Mouse (Mus musculus): ENCODE measurements at regions not wholly inside any gene's neighbourhood (a gene's known extent, or its start where the extent isn't known, plus 50 kb on each side); places are given as distances from the start of the nearest gene placed in this dataset.

DNA sequence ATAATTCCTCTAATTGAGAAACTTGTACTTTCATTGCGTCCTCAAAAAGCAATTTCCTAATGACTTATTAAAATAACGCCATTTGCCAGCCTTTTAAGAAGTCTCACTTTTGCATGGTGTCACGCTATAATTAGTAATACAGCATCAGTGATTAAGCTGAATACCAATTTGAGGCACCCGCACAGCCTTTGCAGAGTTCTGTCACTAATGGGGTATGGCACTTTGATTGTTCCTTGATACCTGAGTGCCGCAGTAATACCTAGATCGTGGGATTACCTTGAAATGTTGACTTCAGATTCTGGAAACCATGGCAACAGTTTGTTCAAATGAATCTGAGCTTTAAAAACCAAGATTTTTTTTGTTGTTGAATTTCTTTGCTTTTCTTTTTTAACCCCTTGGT, 202.7 kb upstream of the Igfbp7 start:
- H3K27me3 ChIP-seq (ENCODE audit: control insufficient read depth, insufficient read depth, low read length, poor library complexity, severe bottlenecking): no peaks in the 10 kb centered on the region
- no peak for DNase-seq (ENCODE audit: low read depth, low spot score)
- H3K36me3 ChIP-seq (ENCODE audit: control insufficient read depth, insufficient read depth, low read length, poor library complexity, severe bottlenecking): no peaks in the 10 kb centered on the region

DNA sequence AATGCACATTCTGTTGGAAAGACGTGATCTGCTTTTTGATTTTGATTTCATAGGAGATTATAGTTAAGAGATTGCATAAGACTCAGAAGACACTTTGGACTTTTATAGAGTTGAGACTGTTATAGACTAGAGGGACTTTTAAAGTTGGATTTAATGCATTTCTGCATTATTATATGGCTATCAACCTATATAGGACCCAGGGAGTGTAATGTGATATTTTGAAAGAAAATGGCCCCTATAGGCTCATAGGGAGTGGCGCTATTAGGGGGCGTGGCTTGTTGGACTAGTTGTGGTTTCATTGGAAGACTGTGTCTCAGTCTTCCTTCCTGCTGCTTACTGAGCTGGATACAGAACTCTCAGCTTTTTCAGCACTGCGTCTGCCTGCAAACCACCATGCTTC, 186.9 kb upstream of the Igfbp7 start:
- H3K27me3 ChIP-seq (ENCODE audit: control insufficient read depth, insufficient read depth, low read length, poor library complexity, severe bottlenecking): no peaks in the 10 kb centered on the region
- no peak for DNase-seq (ENCODE audit: low read depth, low spot score)
- H3K36me3 ChIP-seq (ENCODE audit: control insufficient read depth, insufficient read depth, low read length, poor library complexity, severe bottlenecking): no peaks in the 10 kb centered on the region

DNA sequence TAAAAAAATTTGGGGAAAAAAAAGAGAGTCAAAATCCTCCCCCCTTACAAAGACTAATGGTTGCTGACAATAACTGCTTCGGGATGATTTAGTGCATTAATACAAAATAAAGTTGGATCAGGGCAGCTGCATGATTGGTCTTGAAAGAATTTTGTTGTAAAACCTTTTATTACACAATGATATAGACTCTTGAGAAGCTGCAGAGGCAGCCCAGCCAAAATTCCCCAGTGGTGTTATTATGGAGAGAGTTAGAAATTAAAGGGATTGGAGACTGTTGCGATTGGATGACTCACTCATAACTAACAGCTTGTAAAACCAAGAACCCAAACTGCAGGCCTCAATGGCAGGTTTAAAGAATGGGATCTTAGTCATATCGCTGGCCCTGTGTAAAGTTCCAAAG, 181.4 kb upstream of the Igfbp7 start:
- no peaks in the 10 kb centered on the region for H3K36me3 ChIP-seq (ENCODE audit: control insufficient read depth, insufficient read depth, low read length, poor library complexity, severe bottlenecking)
- H3K27me3 ChIP-seq (ENCODE audit: control insufficient read depth, insufficient read depth, low read length, poor library complexity, severe bottlenecking): no peaks in the 10 kb centered on the region
- DNase-seq (ENCODE audit: low read depth, low spot score): no peak

DNA sequence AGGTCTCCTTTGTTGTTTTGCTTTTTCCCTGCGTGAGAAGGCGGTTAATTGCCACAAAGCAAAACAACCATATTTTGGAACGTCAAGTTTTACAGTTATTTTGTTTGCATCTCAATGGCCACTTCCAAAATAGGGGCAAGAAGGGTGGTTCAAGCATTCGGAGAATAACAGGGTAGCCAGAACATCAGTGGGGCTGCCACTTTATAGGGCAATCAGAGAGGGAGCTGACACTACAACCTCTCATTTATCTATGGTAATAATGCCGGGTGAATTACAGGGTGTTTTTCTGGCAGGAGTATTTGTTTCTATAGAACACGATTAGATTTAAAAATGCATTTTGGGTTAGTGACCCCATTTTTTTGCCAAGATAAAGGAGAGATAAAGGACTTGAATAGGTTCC, 173.9 kb upstream of the Igfbp7 start:
- no peak for DNase-seq (ENCODE audit: low read depth, low spot score)
- Histone ChIP-seq H3K27me3 (ENCODE audit: control insufficient read depth, insufficient read depth, low read length, poor library complexity, severe bottlenecking) (no peaks in the 10 kb centered on the region), H3K36me3 (ENCODE audit: control insufficient read depth, insufficient read depth, low read length, poor library complexity, severe bottlenecking) (no peaks in the 10 kb centered on the region)

DNA sequence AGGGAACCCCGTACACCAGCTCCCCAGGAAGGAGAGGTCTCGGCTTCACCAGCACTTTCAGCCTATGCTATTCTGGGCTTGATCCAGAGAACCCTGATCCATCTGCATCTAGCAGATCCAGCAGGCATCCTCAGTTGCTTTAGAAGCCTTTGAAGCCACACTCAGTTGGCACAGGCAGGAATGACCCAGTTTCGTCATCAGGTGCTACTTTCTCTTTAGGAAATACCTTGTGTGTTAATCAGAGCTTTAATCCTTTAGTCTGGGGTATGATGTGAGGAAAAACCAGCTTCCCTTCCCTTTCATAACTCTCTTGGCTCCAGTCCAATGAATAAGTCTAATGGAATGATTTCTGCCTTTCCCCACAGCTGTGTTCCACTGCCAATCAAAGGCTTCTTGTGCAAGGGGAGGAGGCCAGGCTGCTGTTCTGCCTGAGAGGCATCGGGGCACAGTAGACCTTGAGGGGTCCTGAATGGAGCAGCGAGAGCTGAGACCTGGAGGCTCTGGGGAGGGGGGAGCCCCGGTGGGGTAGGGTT, 173.3 kb upstream of the Igfbp7 start:
- H3K27me3 ChIP-seq (ENCODE audit: control insufficient read depth, insufficient read depth, low read length, poor library complexity, severe bottlenecking): no peaks in the 10 kb centered on the region
- DNase-seq (ENCODE audit: low read depth, low spot score): no peak

DNA sequence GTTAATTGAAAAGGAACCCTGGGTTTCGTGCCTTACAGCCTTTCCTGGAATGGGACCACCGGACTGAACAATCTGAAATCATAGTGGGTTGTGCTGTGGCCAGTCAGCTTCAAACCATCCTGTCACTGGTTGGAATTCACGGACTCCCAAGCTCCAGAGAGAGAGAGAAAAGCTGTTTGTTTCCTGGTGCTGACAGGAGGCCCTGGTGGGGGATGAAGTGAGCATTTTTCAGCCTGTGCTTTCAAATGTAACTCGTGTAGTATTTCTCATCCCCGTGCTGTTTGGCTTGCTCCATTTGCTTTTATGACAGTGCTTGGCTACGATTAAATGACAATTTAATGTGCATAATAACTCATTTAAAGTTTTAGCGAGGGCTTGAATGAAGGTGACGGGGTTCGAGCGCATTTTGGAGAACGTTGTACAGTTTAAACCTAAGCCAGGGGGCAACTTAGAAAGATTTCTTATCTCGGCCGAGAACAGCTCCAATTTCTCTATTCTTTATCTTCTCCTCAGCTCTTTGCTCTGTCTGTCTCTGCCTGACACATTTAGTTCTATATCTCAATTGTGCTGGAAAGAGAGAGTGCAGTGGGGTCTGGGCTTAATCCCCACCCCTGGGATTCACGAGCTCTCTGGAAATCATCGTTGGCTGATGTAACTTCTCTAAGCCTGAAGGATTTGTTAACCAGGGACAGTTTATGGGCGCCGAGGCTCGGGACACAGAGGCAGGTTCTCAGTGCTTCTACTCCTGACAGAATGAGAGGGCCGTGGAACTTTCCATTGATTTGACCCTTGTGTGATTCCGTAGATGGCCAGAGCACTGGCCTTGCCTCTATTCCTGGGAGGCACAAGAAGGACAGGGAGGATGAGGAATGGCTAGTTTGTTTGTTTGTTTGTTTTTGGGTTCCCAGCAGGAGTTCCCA, 172.2 kb upstream of the Igfbp7 start:
- no peaks in the 10 kb centered on the region for H3K27me3 ChIP-seq (ENCODE audit: control insufficient read depth, insufficient read depth, low read length, poor library complexity, severe bottlenecking)
- DNase-seq (ENCODE audit: low read depth, low spot score): no peak
- no peaks in the 10 kb centered on the region for H3K36me3 ChIP-seq (ENCODE audit: control insufficient read depth, insufficient read depth, low read length, poor library complexity, severe bottlenecking)

More for the DNA sequence above, 173.3 kb upstream of the Igfbp7 start:
- H3K36me3 ChIP-seq (ENCODE audit: control insufficient read depth, insufficient read depth, low read length, poor library complexity, severe bottlenecking): no peaks in the 10 kb centered on the region

DNA sequence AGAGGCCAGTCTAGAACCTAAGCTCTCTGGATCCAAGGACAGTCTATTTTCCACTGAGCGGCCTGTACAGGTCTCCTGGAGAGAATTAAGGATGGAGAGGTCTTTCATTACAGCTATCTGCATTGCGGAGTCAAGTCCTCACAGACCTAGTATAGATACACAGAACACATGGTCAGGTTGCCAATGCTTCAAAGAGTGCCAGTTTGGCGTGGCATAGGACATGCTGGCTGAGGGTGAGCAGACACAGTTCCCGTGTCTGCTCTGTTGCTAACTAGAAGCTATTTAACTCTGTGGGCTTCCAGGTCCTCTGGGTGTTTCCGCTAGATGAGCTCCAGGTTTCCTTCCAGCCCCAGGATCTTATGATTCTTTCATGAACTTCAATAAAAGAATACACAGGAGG, 169.0 kb upstream of the Igfbp7 start:
- H3K27me3 ChIP-seq (ENCODE audit: control insufficient read depth, insufficient read depth, low read length, poor library complexity, severe bottlenecking): no peaks in the 10 kb centered on the region
- H3K36me3 ChIP-seq (ENCODE audit: control insufficient read depth, insufficient read depth, low read length, poor library complexity, severe bottlenecking): no peaks in the 10 kb centered on the region
- no peak for DNase-seq (ENCODE audit: low read depth, low spot score)

DNA sequence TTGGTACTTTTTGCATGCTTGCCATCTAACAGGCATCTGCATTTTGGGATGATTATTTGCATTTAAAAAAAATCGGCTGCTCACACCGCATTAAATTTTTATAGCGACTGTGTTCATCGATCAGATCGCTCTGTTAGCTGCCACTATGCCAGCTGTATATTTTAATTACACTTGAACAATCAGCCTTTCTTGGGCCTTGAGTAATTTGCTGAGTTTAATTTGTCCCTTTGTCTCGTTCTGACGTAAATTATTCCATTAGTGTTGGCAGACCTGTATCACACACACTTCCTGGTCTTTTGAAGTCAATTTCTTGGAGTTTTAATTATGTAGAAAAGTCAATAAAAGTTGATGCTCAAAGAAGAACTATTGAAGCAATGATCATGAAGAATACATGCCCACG, 167.9 kb upstream of the Igfbp7 start:
- H3K36me3 ChIP-seq (ENCODE audit: control insufficient read depth, insufficient read depth, low read length, poor library complexity, severe bottlenecking): no peaks in the 10 kb centered on the region
- no peak for DNase-seq (ENCODE audit: low read depth, low spot score)
- no peaks in the 10 kb centered on the region for H3K27me3 ChIP-seq (ENCODE audit: control insufficient read depth, insufficient read depth, low read length, poor library complexity, severe bottlenecking)

DNA sequence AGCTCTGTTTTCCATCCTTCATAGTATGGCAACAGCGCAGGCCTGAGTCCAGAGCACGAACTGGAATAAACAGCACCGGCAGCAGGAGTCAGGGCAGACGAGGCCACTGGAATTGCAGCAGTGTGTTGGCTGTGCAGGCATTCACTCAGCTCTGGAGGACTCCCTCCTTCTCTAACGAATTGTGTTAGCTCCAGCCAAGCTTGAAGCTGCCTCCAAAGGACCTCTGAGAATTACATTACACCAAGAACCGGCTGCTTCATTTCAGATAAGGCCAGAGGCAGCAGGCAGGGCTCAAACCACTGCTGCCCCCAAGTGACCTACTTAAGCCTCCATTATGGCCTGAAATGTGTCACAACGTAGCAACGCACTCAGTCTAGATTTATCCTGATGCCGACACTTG, 162.5 kb upstream of the Igfbp7 start:
- Histone ChIP-seq H3K27me3 (ENCODE audit: control insufficient read depth, insufficient read depth, low read length, poor library complexity, severe bottlenecking) (no peaks in the 10 kb centered on the region), H3K36me3 (ENCODE audit: control insufficient read depth, insufficient read depth, low read length, poor library complexity, severe bottlenecking) (no peaks in the 10 kb centered on the region)
- DNase-seq (ENCODE audit: low read depth, low spot score): no peak

DNA sequence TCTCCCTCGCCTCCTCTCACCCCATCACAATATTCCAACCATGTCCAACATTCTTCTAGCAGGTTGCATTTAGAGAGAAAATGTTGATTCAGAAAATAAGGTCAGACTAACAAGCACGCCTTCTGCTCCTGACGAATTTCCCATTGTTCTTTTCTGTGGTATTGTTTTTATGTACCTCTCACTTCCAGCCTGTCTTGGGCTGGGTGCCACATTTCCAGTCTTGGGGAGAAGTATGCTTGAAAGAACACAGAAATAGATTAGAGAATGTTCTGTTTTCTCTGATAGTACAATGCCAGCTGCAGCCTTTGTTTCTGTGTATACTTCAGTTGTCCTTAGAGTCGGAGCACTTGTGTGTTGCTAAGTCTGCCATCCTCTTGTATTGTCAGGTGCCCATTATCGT, 160.3 kb upstream of the Igfbp7 start:
- no peak for DNase-seq (ENCODE audit: low read depth, low spot score)
- H3K36me3 ChIP-seq (ENCODE audit: control insufficient read depth, insufficient read depth, low read length, poor library complexity, severe bottlenecking): no peaks in the 10 kb centered on the region
- no peaks in the 10 kb centered on the region for H3K27me3 ChIP-seq (ENCODE audit: control insufficient read depth, insufficient read depth, low read length, poor library complexity, severe bottlenecking)

DNA sequence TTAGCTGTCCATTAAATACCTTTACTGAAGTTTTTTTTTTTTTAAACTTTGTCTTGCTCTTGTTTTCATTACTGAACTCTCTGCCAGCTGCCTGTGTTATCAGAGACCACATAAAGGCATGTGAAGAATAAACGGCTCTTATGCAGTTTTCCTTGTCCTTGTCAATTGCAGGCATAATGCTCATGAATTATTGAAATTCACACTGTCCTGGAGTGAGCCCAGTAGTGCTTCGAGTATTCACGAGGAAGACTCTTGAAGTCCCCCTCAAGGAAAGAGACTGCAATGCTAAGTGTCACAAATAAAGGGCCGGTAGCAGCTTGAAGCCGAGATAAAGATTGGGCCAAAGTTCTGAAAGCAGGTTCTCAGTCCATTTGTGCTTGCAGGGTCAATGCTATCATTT, 144.7 kb upstream of the Igfbp7 start:
- no peaks in the 10 kb centered on the region for H3K36me3 ChIP-seq (ENCODE audit: control insufficient read depth, insufficient read depth, low read length, poor library complexity, severe bottlenecking)
- DNase-seq (ENCODE audit: low read depth, low spot score): no peak
- H3K27me3 ChIP-seq (ENCODE audit: control insufficient read depth, insufficient read depth, low read length, poor library complexity, severe bottlenecking): no peaks in the 10 kb centered on the region

DNA sequence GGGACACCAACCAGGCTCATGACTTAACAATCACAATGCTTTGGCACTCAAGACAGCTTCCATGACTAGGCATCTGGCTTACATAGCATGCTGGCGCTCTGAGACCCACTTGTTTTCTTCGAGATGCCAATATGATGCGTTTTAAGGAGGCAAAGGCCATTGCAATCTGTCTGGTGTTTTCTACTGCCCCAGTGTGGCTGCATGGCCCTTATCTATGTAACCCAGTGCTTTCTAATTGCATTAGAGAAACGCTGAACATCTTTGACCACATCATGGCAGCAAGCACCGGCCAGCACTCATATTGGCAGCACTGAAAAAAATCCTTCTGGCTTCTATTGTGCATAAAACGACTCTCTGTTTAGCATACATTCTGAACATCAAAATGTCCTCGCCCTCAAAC, 144.2 kb upstream of the Igfbp7 start:
- DNase-seq (ENCODE audit: low read depth, low spot score): no peak
- H3K36me3 ChIP-seq (ENCODE audit: control insufficient read depth, insufficient read depth, low read length, poor library complexity, severe bottlenecking): no peaks in the 10 kb centered on the region
- H3K27me3 ChIP-seq (ENCODE audit: control insufficient read depth, insufficient read depth, low read length, poor library complexity, severe bottlenecking): no peaks in the 10 kb centered on the region

DNA sequence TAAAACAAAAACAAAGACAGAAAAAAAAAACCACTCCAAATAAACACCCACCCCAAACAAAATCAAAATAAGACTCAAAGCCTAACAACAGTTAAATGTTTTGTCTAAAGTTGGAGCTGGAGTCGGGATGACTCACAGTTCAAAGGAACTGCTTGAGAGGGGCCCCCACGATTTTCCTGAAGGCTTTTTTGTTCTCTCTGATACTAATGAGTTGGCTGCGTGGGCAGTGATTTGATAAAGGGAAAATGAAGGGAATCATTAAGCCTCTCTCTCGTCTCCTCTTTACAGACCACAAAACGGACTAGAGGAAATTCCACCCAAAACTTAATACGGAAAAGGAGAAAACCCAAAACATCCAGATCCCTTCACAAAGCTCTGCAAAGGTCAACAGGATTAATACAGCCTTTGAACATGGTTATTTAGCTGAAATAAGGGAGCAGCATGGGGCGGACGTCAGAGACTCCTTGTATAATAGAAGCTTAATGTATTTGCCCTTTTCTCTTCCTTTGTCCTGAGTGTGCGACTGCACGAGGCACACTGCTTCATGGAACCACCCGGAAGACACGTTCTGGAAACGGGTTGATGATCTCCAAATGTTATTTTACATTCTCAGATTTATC, 138.3 kb upstream of the Igfbp7 start:
- Histone ChIP-seq H3K36me3 (ENCODE audit: control insufficient read depth, insufficient read depth, low read length, poor library complexity, severe bottlenecking) (no peaks in the 10 kb centered on the region), H3K27me3 (ENCODE audit: control insufficient read depth, insufficient read depth, low read length, poor library complexity, severe bottlenecking) (no peaks in the 10 kb centered on the region)
- no peak for DNase-seq (ENCODE audit: low read depth, low spot score)

DNA sequence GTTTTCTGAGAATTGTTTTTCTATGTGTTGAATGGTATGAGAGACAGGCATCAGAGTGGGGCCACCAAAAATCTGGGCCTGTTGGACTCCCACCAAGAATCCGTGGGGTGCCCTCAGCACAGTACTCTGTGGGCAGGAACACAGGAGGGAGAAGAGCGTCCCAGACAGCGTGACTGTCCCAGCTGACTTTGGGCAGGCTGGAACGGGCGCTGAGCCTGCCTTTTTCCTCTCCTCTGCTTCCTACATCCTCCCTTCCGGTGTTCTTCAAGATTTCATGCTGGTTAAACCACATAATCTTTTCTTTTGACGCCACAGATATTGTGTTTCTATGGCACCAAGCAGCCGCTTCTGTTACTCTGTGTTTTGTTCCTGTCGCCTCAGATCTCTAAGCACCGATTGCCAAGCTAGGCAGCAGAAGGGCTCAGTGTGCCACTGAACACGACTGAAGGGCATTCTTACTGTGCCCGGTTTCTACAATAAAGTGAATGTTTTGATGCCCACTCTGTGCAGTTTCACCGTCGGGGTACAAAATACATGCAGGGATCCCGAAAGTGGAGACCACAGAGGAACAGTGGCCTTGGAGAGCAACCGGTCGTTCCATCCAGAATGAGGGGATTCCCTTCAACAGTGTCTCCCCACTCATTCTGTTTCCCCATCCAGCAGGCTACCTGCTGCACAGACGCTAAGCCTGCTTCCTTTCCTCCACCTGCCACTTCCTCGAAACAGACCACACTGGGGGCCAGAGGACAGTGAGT, 124.6 kb upstream of the Igfbp7 start:
- H3K27me3 ChIP-seq (ENCODE audit: control insufficient read depth, insufficient read depth, low read length, poor library complexity, severe bottlenecking): no peaks in the 10 kb centered on the region
- no peaks in the 10 kb centered on the region for H3K36me3 ChIP-seq (ENCODE audit: control insufficient read depth, insufficient read depth, low read length, poor library complexity, severe bottlenecking)
- no peak for DNase-seq (ENCODE audit: low read depth, low spot score)

DNA sequence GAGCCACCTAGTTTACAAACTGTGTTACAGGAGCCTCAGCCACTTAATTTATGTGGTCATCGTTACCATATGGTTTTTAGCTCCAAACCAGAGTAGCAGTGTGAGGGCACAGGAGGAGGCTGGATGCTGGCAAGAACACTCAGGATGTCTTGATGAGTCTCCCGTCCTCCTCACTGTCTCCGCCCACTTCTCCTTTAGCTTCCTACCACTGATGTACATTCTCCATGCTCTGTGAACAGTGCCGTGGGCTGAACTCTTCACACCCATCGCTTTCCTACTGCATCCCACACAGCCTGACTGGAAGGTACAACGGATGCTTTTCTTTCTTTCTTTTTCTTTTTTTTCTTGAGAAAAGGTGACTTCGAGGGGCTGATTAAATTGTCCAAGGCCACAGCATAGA, 122.5 kb upstream of the Igfbp7 start:
- Histone ChIP-seq H3K36me3 (ENCODE audit: control insufficient read depth, insufficient read depth, low read length, poor library complexity, severe bottlenecking) (no peaks in the 10 kb centered on the region), H3K27me3 (ENCODE audit: control insufficient read depth, insufficient read depth, low read length, poor library complexity, severe bottlenecking) (no peaks in the 10 kb centered on the region)
- DNase-seq (ENCODE audit: low read depth, low spot score): no peak

Data from splenic B cell, adult 2 months (primary cell).